17 mouse cellular contexts compared by ENCODE assay signal in the genomic region with DNA sequence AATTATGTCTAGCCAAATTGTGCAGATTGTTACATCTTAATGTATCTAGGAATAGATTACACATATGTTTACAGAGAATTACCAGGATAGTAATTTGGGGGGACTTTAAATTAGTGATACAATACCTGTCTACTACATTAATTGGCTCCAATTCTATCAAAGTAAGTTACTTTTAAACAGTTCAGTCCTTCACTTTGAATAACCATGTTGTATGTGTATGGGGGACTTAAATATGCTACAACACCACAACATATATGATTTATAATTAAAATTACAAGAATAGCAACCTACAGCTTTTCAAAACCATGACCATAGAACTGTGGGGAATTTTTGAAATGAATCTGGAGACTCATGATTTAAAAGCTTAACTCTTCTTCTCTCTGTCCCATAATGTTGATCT.
"Had no signal": no experiment of that assay in that cellular context is flagged by ENCODE, and none has a peak within 500 bp of the region (broad histone marks: within the 10 kb centered on the region; RNA-seq: fewer than 3 reads in every experiment).

No protein-coding gene starts in this region.

- DNase-seq: liver, postnatal 0 days; lung, adult 2 months; lung, postnatal 14 days; lung, postnatal 36 days; right cerebral cortex, postnatal 14 days; thymus, adult 2 months; thymus, postnatal 25 days; thymus, postnatal 4 days had no signal

- H3K9ac ChIP-seq: liver, embryonic 15.5 days; liver, postnatal 0 days; lung, embryonic 15.5 days; midbrain, embryonic 13.5 days; neural tube, embryonic 12.5 days; stomach, embryonic 15.5 days had no signal

- H3K4me1 ChIP-seq: liver, embryonic 15.5 days; lung, embryonic 15.5 days; megakaryocyte, embryonic 14.5 days; stomach, embryonic 15.5 days had no signal

- H3K36me3 ChIP-seq: liver, embryonic 15.5 days; lung, embryonic 15.5 days; midbrain, embryonic 13.5 days; neural tube, embryonic 12.5 days; stomach, embryonic 15.5 days had no signal

- H3K27ac ChIP-seq: liver, embryonic 15.5 days; lung, embryonic 15.5 days; macrophage; midbrain, embryonic 13.5 days; neural tube, embryonic 12.5 days; stomach, embryonic 15.5 days; stomach, postnatal 0 days had no signal

- H3K4me3 ChIP-seq: liver, embryonic 15.5 days; lung, embryonic 15.5 days; megakaryocyte, embryonic 14.5 days; midbrain, embryonic 13.5 days; neural tube, embryonic 12.5 days; stomach, embryonic 15.5 days had no signal

- H3K9me3 ChIP-seq: liver, embryonic 15.5 days; lung, embryonic 15.5 days; megakaryocyte, embryonic 14.5 days; midbrain, embryonic 13.5 days; neural tube, embryonic 12.5 days; stomach, embryonic 15.5 days had no signal

- ATAC-seq: liver, postnatal 0 days; lung, postnatal 0 days had no signal

- H3K4me2 ChIP-seq: liver, embryonic 15.5 days; lung, embryonic 15.5 days; neural tube, embryonic 12.5 days; stomach, embryonic 15.5 days had no signal

- H3K27me3 ChIP-seq: liver, embryonic 15.5 days; lung, embryonic 15.5 days; megakaryocyte, embryonic 14.5 days; stomach, embryonic 15.5 days had no signal
